ENCODE assay signal across 16 mouse cellular contexts in genomic region chr1:127662385-127663068, GRCm38 (mm10). TPM values are rescaled to one million over a fixed set of nuclear protein-coding genes. Genes with fewer than 3 reads are reported as not detected.
DNase-seq lines count a peak whose midpoint lies in the region; ATAC-seq lines count a peak whose summit lies in the region.
"Had no signal": no experiment of that assay in that cellular context is flagged by ENCODE, and none has a peak within 500 bp of the region (broad histone marks: within the 10 kb centered on the region; RNA-seq: fewer than 3 reads in every experiment).

No protein-coding gene starts in this region.

- H3K27me3 ChIP-seq in midbrain, embryonic 13.5 days, result no peaks in the 10 kb centered on the region
- no peaks in the 10 kb centered on the region for H3K27me3 ChIP-seq in midbrain, embryonic 14.5 days (ENCODE audit: control insufficient read depth, insufficient read depth, low read length)
- H3K27me3 ChIP-seq in liver, embryonic 13.5 days, result no peaks in the 10 kb centered on the region
- H3K27me3 ChIP-seq: embryonic facial prominence, embryonic 12.5 days had no signal

- ATAC-seq in midbrain, embryonic 13.5 days, result no peak
- ATAC-seq in midbrain, embryonic 14.5 days (ENCODE audit: low FRiP score, low TSS enrichment), result no peak
- peak; percentile 12; the same call in 1 of the 2 replicates for ATAC-seq in liver, embryonic 13.5 days (ENCODE audit: low read depth)
- ATAC-seq: inflammation-experienced regulatory T-cells, adult 6 months had no signal

- no peak overlapping the region for H3K4me2 ChIP-seq in midbrain, embryonic 13.5 days (replicated peaks)
- H3K4me2 ChIP-seq in midbrain, embryonic 14.5 days (ENCODE audit: low read length), result no peak overlapping the region
- H3K4me2 ChIP-seq in liver, embryonic 13.5 days, result no peak overlapping the region
- H3K4me2 ChIP-seq: embryonic facial prominence, embryonic 12.5 days had no signal

- peaks cover 39% of the 10 kb centered on the region for H3K4me1 ChIP-seq in midbrain, embryonic 13.5 days (replicated peaks)
- peaks cover 32% of the 10 kb centered on the region for H3K4me1 ChIP-seq in midbrain, embryonic 14.5 days (ENCODE audit: control insufficient read depth, insufficient read depth, low read length)
- peaks cover 17% of the 10 kb centered on the region for H3K4me1 ChIP-seq in liver, embryonic 13.5 days (replicated peaks)

- H3K36me3 ChIP-seq in midbrain, embryonic 13.5 days, result no peaks in the 10 kb centered on the region
- no peaks in the 10 kb centered on the region for H3K36me3 ChIP-seq in midbrain, embryonic 14.5 days (ENCODE audit: control insufficient read depth, insufficient read depth, low read length)
- H3K36me3 ChIP-seq in liver, embryonic 13.5 days, result no peaks in the 10 kb centered on the region
- H3K36me3 ChIP-seq: embryonic facial prominence, embryonic 12.5 days had no signal

- no peak overlapping the region for H3K4me3 ChIP-seq in midbrain, embryonic 13.5 days (replicated peaks)
- no peak overlapping the region for H3K4me3 ChIP-seq in midbrain, embryonic 14.5 days (replicated peaks; ENCODE audit: low read depth, low read length)
- no peak overlapping the region for H3K4me3 ChIP-seq in liver, embryonic 13.5 days (replicated peaks)
- H3K4me3 ChIP-seq: embryonic facial prominence, embryonic 12.5 days; layer of hippocampus, adult 2 months had no signal

- no peaks in the 10 kb centered on the region for H3K9me3 ChIP-seq in midbrain, embryonic 13.5 days
- no peaks in the 10 kb centered on the region for H3K9me3 ChIP-seq in midbrain, embryonic 14.5 days (ENCODE audit: control insufficient read depth, low read length)
- no peaks in the 10 kb centered on the region for H3K9me3 ChIP-seq in liver, embryonic 13.5 days (replicated peaks)
- H3K9me3 ChIP-seq: embryonic facial prominence, embryonic 12.5 days had no signal

- no peak for DNase-seq in midbrain, embryonic 14.5 days
- DNase-seq in MEL-GATA-1-ER (ENCODE audit: extremely low read depth, low read depth), result peak; percentile 24
- no peak for DNase-seq in liver, embryonic 13.5 days
- peak; percentile 14 to 17 for DNase-seq in thymus, postnatal 10 days (ENCODE audit: low spot score in 2 of 2)
- no peak for DNase-seq in embryo, embryonic 11 days
- DNase-seq in left cerebral cortex, postnatal 14 days (ENCODE audit: low spot score in 2 of 2), result no peak
- DNase-seq in left cerebral cortex, adult 9 months (ENCODE audit: low spot score in 2 of 2), result no peak
- DNase-seq: adrenal gland, adult 2 months; cerebellum, postnatal 14 days; heart, adult 18-20 months; lung, adult 18-20 months had no signal

- intact Hi-C loops in left cerebral cortex, postnatal 14 days (cut with DNase I), result no loop called here

- WGBS in midbrain, embryonic 13.5 days, result 84% methylated on average over 13 of the region's 13 CpGs
- WGBS in midbrain, embryonic 14.5 days, result 86% methylated on average over 13 of the region's 13 CpGs
- WGBS in liver, embryonic 13.5 days (ENCODE audit: insufficient replicate concordance), result 16% methylated on average over 13 of the region's 13 CpGs

- H3K9ac ChIP-seq in midbrain, embryonic 13.5 days (replicated peaks), result no peak overlapping the region
- no peak overlapping the region for H3K9ac ChIP-seq in midbrain, embryonic 14.5 days (replicated peaks; ENCODE audit: low read length)
- H3K9ac ChIP-seq in liver, embryonic 13.5 days, result no peak overlapping the region
- H3K9ac ChIP-seq: embryonic facial prominence, embryonic 12.5 days had no signal

- peak overlapping the region; percentile 44; the same call in 1 of the 2 replicates for H3K27ac ChIP-seq in midbrain, embryonic 13.5 days
- H3K27ac ChIP-seq in midbrain, embryonic 14.5 days (replicated peaks; ENCODE audit: low read depth, low read length), result no peak overlapping the region
- no peak overlapping the region for H3K27ac ChIP-seq in liver, embryonic 13.5 days
- H3K27ac ChIP-seq: embryonic facial prominence, embryonic 12.5 days; layer of hippocampus, adult 2 months; macrophage had no signal

RNA-seq across cellular contexts. Expression of gene Tmem163, which starts 16.8 kb away (rescaled TPM):
- polyA plus RNA-seq in midbrain, embryonic 13.5 days (2015; fragmentation: Nextera tagmentation; extraction: Ambion mirVana), result 59.8 and 65.8 TPM in 2 replicates
- 64.0 and 64.8 TPM in 2 replicates for polyA plus RNA-seq in midbrain, embryonic 14.5 days (2014; fragmentation: Nextera tagmentation; extraction: Ambion mirVana)
- polyA plus RNA-seq in liver, embryonic 13.5 days (2015; fragmentation: Nextera tagmentation; extraction: Ambion mirVana), result 0.51 and 0.61 TPM in 2 replicates
- total RNA-seq in left cerebral cortex, postnatal 14 days (2021), result 10 to 100 TPM; 34.3 to 37.5 TPM
- polyA plus RNA-seq: macrophage had no signal

Comparison
In these comparisons a context has a peak if more than half of its experiments do, and no peak if none do; other contexts are left out.
1. DNase-seq: peak in MEL-GATA-1-ER (single experiment) and thymus, postnatal 10 days (2 of 2); none in midbrain, embryonic 14.5 days (single experiment), liver, embryonic 13.5 days (single experiment), embryo, embryonic 11 days (single experiment), left cerebral cortex, postnatal 14 days (0 of 2) and left cerebral cortex, adult 9 months (0 of 2).
2. RNA of gene Tmem163, which starts 16.8 kb away (polyA plus RNA-seq): 59.8 to 65.8 TPM in midbrain, embryonic 13.5 days and 64.0 to 64.8 TPM in midbrain, embryonic 14.5 days; 0.51 to 0.61 TPM in liver, embryonic 13.5 days; every median in the first group is over 10 times any median in the second.